14 mouse cellular contexts compared by ENCODE assay signal in genomic region chr15:42068207-42068831, GRCm38 (mm10).
A peak's percentile ranks its signal among the peaks of the same experiment; 100 is the strongest.
DNase-seq lines count a peak whose midpoint lies in the region; ATAC-seq lines count a peak whose summit lies in the region.
"Had no signal": no experiment of that assay in that cellular context is flagged by ENCODE, and none has a peak within 500 bp of the region (broad histone marks: within the 10 kb centered on the region; RNA-seq: fewer than 3 reads in every experiment).

No protein-coding gene starts in this region.

- H3K4me1 ChIP-seq in hindbrain, embryonic 13.5 days (replicated peaks): no peaks in the 10 kb centered on the region
- H3K4me1 ChIP-seq in hindbrain, embryonic 10.5 days (replicated peaks): no peaks in the 10 kb centered on the region
- H3K4me1 ChIP-seq in forebrain, embryonic 12.5 days: peaks cover 6% of the 10 kb centered on the region
- no peaks in the 10 kb centered on the region for H3K4me1 ChIP-seq in midbrain, embryonic 16.5 days (ENCODE audit: control insufficient read depth, insufficient read depth, low read length)
- H3K4me1 ChIP-seq: heart, embryonic 10.5 days; intestine, embryonic 15.5 days had no signal

- H3K36me3 ChIP-seq in hindbrain, embryonic 13.5 days: no peaks in the 10 kb centered on the region
- H3K36me3 ChIP-seq in hindbrain, embryonic 10.5 days: no peaks in the 10 kb centered on the region
- no peaks in the 10 kb centered on the region for H3K36me3 ChIP-seq in forebrain, embryonic 12.5 days (replicated peaks)
- H3K36me3 ChIP-seq in midbrain, embryonic 16.5 days (ENCODE audit: control insufficient read depth, insufficient read depth, low read length): no peaks in the 10 kb centered on the region
- H3K36me3 ChIP-seq: heart, embryonic 10.5 days; intestine, embryonic 15.5 days had no signal

- H3K27ac ChIP-seq in hindbrain, embryonic 13.5 days: no peak overlapping the region
- no peak overlapping the region for H3K27ac ChIP-seq in hindbrain, embryonic 10.5 days
- peak overlapping the region; percentile 36; the same call in 1 of the 2 replicates for H3K27ac ChIP-seq in forebrain, embryonic 12.5 days
- no peak overlapping the region for H3K27ac ChIP-seq in midbrain, embryonic 16.5 days (ENCODE audit: low read length)
- H3K27ac ChIP-seq: heart, embryonic 10.5 days; intestine, embryonic 15.5 days had no signal

- H3K9me3 ChIP-seq in hindbrain, embryonic 13.5 days: no peaks in the 10 kb centered on the region
- no peaks in the 10 kb centered on the region for H3K9me3 ChIP-seq in hindbrain, embryonic 10.5 days
- no peaks in the 10 kb centered on the region for H3K9me3 ChIP-seq in forebrain, embryonic 12.5 days
- H3K9me3 ChIP-seq in midbrain, embryonic 16.5 days (replicated peaks; ENCODE audit: control insufficient read depth, low read length, poor library complexity, severe bottlenecking): no peaks in the 10 kb centered on the region
- H3K9me3 ChIP-seq: heart, embryonic 10.5 days; intestine, embryonic 15.5 days had no signal

- H3K4me3 ChIP-seq in hindbrain, embryonic 13.5 days: no peak overlapping the region
- H3K4me3 ChIP-seq in hindbrain, embryonic 10.5 days: no peak overlapping the region
- H3K4me3 ChIP-seq in forebrain, embryonic 12.5 days (replicated peaks): no peak overlapping the region
- H3K4me3 ChIP-seq in midbrain, embryonic 16.5 days (ENCODE audit: low read depth, low read length): no peak overlapping the region
- H3K4me3 ChIP-seq: erythroblast, embryonic 14.5 days; heart, embryonic 10.5 days; intestine, embryonic 15.5 days; myocyte had no signal

- 68% methylated on average over 5 of the region's 5 CpGs for WGBS in hindbrain, embryonic 13.5 days
- WGBS in hindbrain, embryonic 10.5 days: 79% methylated on average over 5 of the region's 5 CpGs
- 36% methylated on average over 5 of the region's 5 CpGs for WGBS in forebrain, embryonic 12.5 days
- WGBS in midbrain, embryonic 16.5 days: 24% methylated on average over 5 of the region's 5 CpGs

- no peaks in the 10 kb centered on the region for H3K27me3 ChIP-seq in hindbrain, embryonic 13.5 days
- H3K27me3 ChIP-seq in hindbrain, embryonic 10.5 days (ENCODE audit: insufficient read depth, poor library complexity, severe bottlenecking): no peaks in the 10 kb centered on the region
- H3K27me3 ChIP-seq in forebrain, embryonic 12.5 days: no peaks in the 10 kb centered on the region
- H3K27me3 ChIP-seq in midbrain, embryonic 16.5 days (ENCODE audit: control insufficient read depth, insufficient read depth, low read depth, low read length): no peaks in the 10 kb centered on the region
- H3K27me3 ChIP-seq: intestine, embryonic 15.5 days had no signal

- no peak overlapping the region for H3K4me2 ChIP-seq in hindbrain, embryonic 13.5 days
- H3K4me2 ChIP-seq in forebrain, embryonic 12.5 days: no peak overlapping the region
- no peak overlapping the region for H3K4me2 ChIP-seq in midbrain, embryonic 16.5 days (ENCODE audit: low read length)
- H3K4me2 ChIP-seq: intestine, embryonic 15.5 days had no signal

- DNase-seq in hindbrain, embryonic 10.5 days (ENCODE audit: low spot score): no peak
- DNase-seq in cerebellum, adult 8-10 months: peak; percentile 85
- no peak for DNase-seq in spleen, postnatal 14 days (ENCODE audit: low spot score in 2 of 2)
- DNase-seq in thymus, postnatal 14 days: no peak
- DNase-seq: liver; right cerebral cortex, adult 18-20 months had no signal

- peak; percentile 85 for ATAC-seq in hindbrain, embryonic 13.5 days (ENCODE audit: low FRiP score)
- ATAC-seq in forebrain, embryonic 12.5 days (ENCODE audit: low FRiP score): peak; percentile 74
- peak; percentile 86 for ATAC-seq in midbrain, embryonic 16.5 days
- ATAC-seq in erythroblast, adult 5-6 weeks (replicated peaks; ENCODE audit: low FRiP score, poor library complexity, severe bottlenecking): no peak
- ATAC-seq: intestine, embryonic 15.5 days had no signal

- no peak overlapping the region for H3K9ac ChIP-seq in hindbrain, embryonic 13.5 days
- H3K9ac ChIP-seq in forebrain, embryonic 12.5 days: no peak overlapping the region
- no peak overlapping the region for H3K9ac ChIP-seq in midbrain, embryonic 16.5 days (ENCODE audit: low read depth, low read length)
- H3K9ac ChIP-seq: intestine, embryonic 15.5 days had no signal
